Mouse (Mus musculus): Measurements from ENCODE around the gene Tmem132a. TPM values are rescaled to one million over a fixed set of nuclear protein-coding genes. Genes with fewer than 3 reads are reported as not detected.

Tmem132a gene
- polyA plus RNA-seq, 1 experiment from 2014 or later = 61.5 TPM

GRCm38 (mm10) chr19:10878201-10878837 lies 8.6 kb upstream of the Tmem132a start:
- H3K27me3 ChIP-seq (replicated peaks) = no peaks in the 10 kb centered on the region
- peaks cover 15% of the 10 kb centered on the region for H3K36me3 ChIP-seq
- H3K4me1 ChIP-seq (replicated peaks) = peaks cover 17% of the 10 kb centered on the region; the same call in 1 of the 2 replicates
- no peaks in the 10 kb centered on the region for H3K9me3 ChIP-seq (replicated peaks)
- H3K9ac ChIP-seq = no peak overlapping the region
- 86% methylated on average over 7 of the region's 7 CpGs for WGBS
- H3K27ac ChIP-seq (ENCODE audit: poor library complexity, severe bottlenecking) = no peak overlapping the region
- ATAC-seq (ENCODE audit: insufficient number of reproducible peaks, low FRiP score) = no peak
- H3K4me3 ChIP-seq = no peak overlapping the region
- H3K4me2 ChIP-seq = no peak overlapping the region

GRCm38 (mm10) chr19:10871328-10871961 lies 1.7 kb upstream of the Tmem132a start:
- Histone ChIP-seq H3K4me2 (no peak overlapping the region), H3K36me3 (peaks cover 46% of the 10 kb centered on the region), H3K4me1 (replicated peaks) (peaks cover 23% of the 10 kb centered on the region), H3K9me3 (replicated peaks) (no peaks in the 10 kb centered on the region), H3K27me3 (replicated peaks) (no peaks in the 10 kb centered on the region), H3K27ac (ENCODE audit: poor library complexity, severe bottlenecking) (no peak overlapping the region), H3K4me3 (no peak overlapping the region), H3K9ac (no peak overlapping the region)
- no peak for ATAC-seq (ENCODE audit: insufficient number of reproducible peaks, low FRiP score)
- WGBS = 76% methylated on average over 14 of the region's 14 CpGs

DNA sequence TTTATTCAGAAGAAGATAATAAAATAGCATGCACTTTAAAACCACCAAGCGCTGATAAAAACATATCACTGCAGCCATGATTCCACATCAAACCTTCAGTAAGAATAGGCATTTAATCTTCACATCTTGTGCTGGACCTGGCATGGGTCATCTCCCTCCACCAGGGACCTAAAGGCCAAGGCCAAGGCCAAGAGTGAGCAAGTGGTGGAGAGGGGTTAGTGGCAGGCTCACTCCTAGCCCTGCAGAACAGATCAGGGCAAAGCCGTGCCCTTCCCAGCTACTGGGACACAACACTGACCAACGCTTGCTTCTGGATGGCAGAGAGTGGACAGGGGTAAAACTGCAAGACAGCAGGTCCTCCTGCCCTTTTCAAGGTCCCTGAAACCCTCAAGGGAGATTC lies 936 bp upstream of the Tmem132a start:
- H3K36me3 ChIP-seq = peaks cover 54% of the 10 kb centered on the region
- ATAC-seq (ENCODE audit: insufficient number of reproducible peaks, low FRiP score) = no peak
- no peak overlapping the region for H3K9ac ChIP-seq
- no peak overlapping the region for H3K4me3 ChIP-seq
- 0 out of 2 replicates have a peak overlapping the region, but pooled peaks have one; percentile 23 for H3K27ac ChIP-seq (ENCODE audit: poor library complexity, severe bottlenecking)
- no peaks in the 10 kb centered on the region for H3K9me3 ChIP-seq (replicated peaks)
- H3K4me2 ChIP-seq = no peak overlapping the region
- no peaks in the 10 kb centered on the region for H3K27me3 ChIP-seq (replicated peaks)
- WGBS = 82% methylated on average over 3 of the region's 3 CpGs
- peaks cover 23% of the 10 kb centered on the region for H3K4me1 ChIP-seq (replicated peaks)

- Histone ChIP-seq H3K9me3 (replicated peaks) (no peaks in the 10 kb centered on the region), H3K9ac (peak overlapping the region; percentile 86), H3K4me3 (peak overlapping the region; percentile 85), H3K4me2 (peak overlapping the region; percentile 86), H3K27me3 (replicated peaks) (no peaks in the 10 kb centered on the region), H3K27ac (ENCODE audit: poor library complexity, severe bottlenecking) (peak overlapping the region; percentile 60), H3K36me3 (peaks cover 66% of the 10 kb centered on the region), H3K4me1 (replicated peaks) (peaks cover 23% of the 10 kb centered on the region)
- ATAC-seq (ENCODE audit: insufficient number of reproducible peaks, low FRiP score) = peak; percentile 84
- under 1% methylated on average over 43 of the region's 43 CpGs for WGBS
Observed at GRCm38 (mm10) chr19:10869241-10869885, 377 bp downstream of the Tmem132a start.

GRCm38 (mm10) chr19:10868623-10869141 lies 1.1 kb downstream of the Tmem132a start:
- Histone ChIP-seq H3K36me3 (peaks cover 66% of the 10 kb centered on the region), H3K9ac (peak overlapping the region; percentile 86), H3K27ac (ENCODE audit: poor library complexity, severe bottlenecking) (0 out of 2 replicates have a peak overlapping the region, but pooled peaks have one; percentile 60), H3K27me3 (replicated peaks) (no peaks in the 10 kb centered on the region), H3K4me1 (replicated peaks) (peaks cover 23% of the 10 kb centered on the region), H3K4me2 (peak overlapping the region; percentile 86), H3K9me3 (replicated peaks) (no peaks in the 10 kb centered on the region), H3K4me3 (peak overlapping the region; percentile 85)
- ATAC-seq (ENCODE audit: insufficient number of reproducible peaks, low FRiP score) = 0 out of 2 replicates have a peak, but pooled peaks have one; percentile 19
- WGBS = under 1% methylated on average over 17 of the region's 17 CpGs

DNA sequence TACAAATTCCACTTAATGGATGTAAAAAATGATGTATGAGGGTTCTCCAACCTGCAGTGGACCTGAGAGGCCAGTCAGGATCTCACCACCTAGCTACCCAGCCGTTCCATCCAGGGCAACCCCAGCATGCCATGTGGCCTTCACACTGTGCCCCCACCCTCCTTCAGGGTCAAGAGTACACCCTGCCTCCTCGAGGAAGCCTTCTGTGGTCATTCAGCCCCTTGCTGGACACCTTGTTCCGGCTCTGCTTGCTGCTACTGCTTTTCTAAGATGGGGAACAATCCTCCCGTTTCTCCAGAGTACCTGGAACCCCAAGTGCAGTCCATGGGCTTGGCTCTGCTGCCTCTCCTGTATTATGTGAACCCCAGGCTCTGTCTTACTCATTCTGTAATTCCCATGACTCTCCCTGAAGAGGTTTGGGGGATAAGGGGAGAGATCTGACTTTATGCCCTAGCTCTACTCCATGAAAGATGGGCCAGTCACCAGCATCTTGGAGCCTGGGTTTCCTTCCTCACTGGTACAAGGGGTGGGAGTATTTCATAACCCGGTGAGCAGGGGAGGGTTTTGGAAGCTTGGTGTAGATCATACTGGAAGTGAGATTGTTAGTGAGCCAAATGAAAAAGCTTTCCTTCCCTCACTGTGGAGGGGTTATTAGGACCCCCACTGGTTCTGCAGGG lies 1.7 kb downstream of the Tmem132a start:
- Histone ChIP-seq H3K9ac (peak overlapping the region; percentile 86), H3K27ac (ENCODE audit: poor library complexity, severe bottlenecking) (no peak overlapping the region), H3K4me1 (replicated peaks) (peaks cover 23% of the 10 kb centered on the region), H3K36me3 (peaks cover 66% of the 10 kb centered on the region), H3K4me3 (peak overlapping the region; percentile 85), H3K27me3 (replicated peaks) (no peaks in the 10 kb centered on the region), H3K4me2 (peak overlapping the region; percentile 86), H3K9me3 (replicated peaks) (no peaks in the 10 kb centered on the region)
- no peak for ATAC-seq (ENCODE audit: insufficient number of reproducible peaks, low FRiP score)
- WGBS = 41% methylated on average over 5 of the region's 5 CpGs

GRCm38 (mm10) chr19:10866351-10866750 lies 3.4 kb downstream of the Tmem132a start:
- no peak overlapping the region for H3K4me2 ChIP-seq
- H3K9me3 ChIP-seq (replicated peaks) = no peaks in the 10 kb centered on the region
- peaks cover 23% of the 10 kb centered on the region for H3K4me1 ChIP-seq (replicated peaks)
- WGBS = 87% methylated on average over 13 of the region's 13 CpGs
- H3K27ac ChIP-seq (ENCODE audit: poor library complexity, severe bottlenecking) = no peak overlapping the region
- no peak for ATAC-seq (ENCODE audit: insufficient number of reproducible peaks, low FRiP score)
- no peaks in the 10 kb centered on the region for H3K27me3 ChIP-seq (replicated peaks)
- no peak overlapping the region for H3K9ac ChIP-seq
- H3K4me3 ChIP-seq = no peak overlapping the region
- peaks cover 66% of the 10 kb centered on the region for H3K36me3 ChIP-seq

DNA sequence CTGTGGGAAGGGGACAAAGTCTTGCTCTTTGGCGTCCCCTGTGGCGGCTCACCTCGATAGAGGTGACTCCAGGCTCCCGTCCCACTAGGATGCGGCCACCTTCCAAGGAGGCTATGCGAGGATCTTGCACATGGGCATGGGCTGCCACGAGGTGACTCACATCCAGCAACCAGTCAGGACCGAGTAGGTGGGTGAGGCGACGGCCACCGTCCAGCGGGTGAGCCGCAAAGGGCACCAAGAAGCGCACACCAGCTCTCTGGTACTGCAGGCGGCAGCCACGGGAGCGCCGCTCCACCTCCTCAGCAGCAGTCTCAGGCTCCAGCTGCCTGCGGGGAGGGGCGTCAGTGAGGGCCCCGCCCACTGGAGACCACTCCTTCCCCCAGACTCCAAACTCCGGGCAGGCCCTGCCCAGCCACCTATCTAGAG lies 9.7 kb downstream of the Tmem132a start:
- no peak; the same call in 1 of the 2 replicates for ATAC-seq (ENCODE audit: insufficient number of reproducible peaks, low FRiP score)
- Histone ChIP-seq H3K9ac (no peak overlapping the region), H3K4me1 (replicated peaks) (no peaks in the 10 kb centered on the region), H3K36me3 (peaks cover 86% of the 10 kb centered on the region), H3K9me3 (replicated peaks) (no peaks in the 10 kb centered on the region), H3K27me3 (replicated peaks) (no peaks in the 10 kb centered on the region), H3K27ac (ENCODE audit: poor library complexity, severe bottlenecking) (no peak overlapping the region), H3K4me2 (no peak overlapping the region), H3K4me3 (no peak overlapping the region)
- WGBS = 45% methylated on average over 22 of the region's 22 CpGs

- Histone ChIP-seq H3K4me2 (no peak overlapping the region), H3K27ac (ENCODE audit: poor library complexity, severe bottlenecking) (no peak overlapping the region), H3K4me3 (no peak overlapping the region), H3K9ac (no peak overlapping the region), H3K4me1 (replicated peaks) (no peaks in the 10 kb centered on the region), H3K27me3 (replicated peaks) (no peaks in the 10 kb centered on the region), H3K36me3 (peaks cover 50% of the 10 kb centered on the region), H3K9me3 (replicated peaks) (no peaks in the 10 kb centered on the region)
- WGBS = 40% methylated on average over 2 of the region's 2 CpGs
- ATAC-seq (ENCODE audit: insufficient number of reproducible peaks, low FRiP score) = no peak; the same call in 1 of the 2 replicates
Observed at GRCm38 (mm10) chr19:10856520-10856919, 13.2 kb downstream of the Tmem132a start.

DNA sequence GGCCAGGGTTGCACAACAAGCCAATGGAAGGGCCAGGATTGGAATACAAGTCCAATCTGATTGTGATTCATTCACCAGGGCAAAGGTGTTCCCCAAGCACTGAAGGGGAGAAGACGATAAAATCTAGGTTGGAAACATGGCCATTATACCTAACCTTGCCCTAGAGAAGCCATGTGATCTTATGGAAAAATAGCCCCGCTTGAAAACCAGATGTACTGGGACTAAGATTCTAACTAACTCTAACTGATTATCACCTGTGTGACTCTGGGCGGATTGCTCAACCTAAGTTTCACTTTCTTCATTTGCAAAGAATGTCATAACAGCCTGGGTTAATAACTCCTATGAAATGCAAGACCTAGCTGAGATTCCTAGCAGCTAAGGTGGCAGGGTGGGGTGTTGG lies 14.3 kb downstream of the Tmem132a start:
- 86% methylated on average over 3 of the region's 3 CpGs for WGBS
- Histone ChIP-seq H3K27me3 (replicated peaks) (no peaks in the 10 kb centered on the region), H3K4me1 (replicated peaks) (no peaks in the 10 kb centered on the region), H3K4me2 (no peak overlapping the region), H3K27ac (ENCODE audit: poor library complexity, severe bottlenecking) (no peak overlapping the region), H3K36me3 (peaks cover 39% of the 10 kb centered on the region), H3K9me3 (replicated peaks) (no peaks in the 10 kb centered on the region), H3K4me3 (no peak overlapping the region), H3K9ac (no peak overlapping the region)
- ATAC-seq (ENCODE audit: insufficient number of reproducible peaks, low FRiP score) = no peak

All from heart, embryonic 12.5 days (tissue).